Mouse (Mus musculus): ENCODE measurements around the gene Abhd2.
"Not testable (repeated sequence)": the region's sequence is repeated elsewhere in the genome, so short reads cannot be mapped to it uniquely, and the experiment has no call there.

The Abhd2 gene

DNA sequence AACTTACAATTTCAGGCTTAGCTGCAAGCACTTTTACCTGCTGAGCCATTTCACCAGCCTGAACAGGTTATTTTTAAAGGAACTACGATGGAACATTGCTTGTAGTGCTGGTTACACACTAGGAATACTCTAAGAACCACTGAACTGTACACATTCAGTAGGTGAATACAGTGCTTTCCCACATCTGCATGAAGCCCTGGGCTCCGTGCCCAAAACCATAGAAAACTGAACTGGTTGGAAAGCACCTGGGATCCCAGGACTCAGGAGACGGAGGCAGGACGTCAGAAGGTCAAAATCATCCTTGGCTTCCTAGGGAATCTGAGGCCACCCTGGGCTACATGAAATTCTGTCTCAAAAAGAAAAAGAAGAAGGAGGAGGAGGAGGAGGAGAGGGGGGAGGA lies 6.8 kb upstream of the Abhd2 start:
- no peak for DNase-seq (ENCODE audit: low read depth)

DNA sequence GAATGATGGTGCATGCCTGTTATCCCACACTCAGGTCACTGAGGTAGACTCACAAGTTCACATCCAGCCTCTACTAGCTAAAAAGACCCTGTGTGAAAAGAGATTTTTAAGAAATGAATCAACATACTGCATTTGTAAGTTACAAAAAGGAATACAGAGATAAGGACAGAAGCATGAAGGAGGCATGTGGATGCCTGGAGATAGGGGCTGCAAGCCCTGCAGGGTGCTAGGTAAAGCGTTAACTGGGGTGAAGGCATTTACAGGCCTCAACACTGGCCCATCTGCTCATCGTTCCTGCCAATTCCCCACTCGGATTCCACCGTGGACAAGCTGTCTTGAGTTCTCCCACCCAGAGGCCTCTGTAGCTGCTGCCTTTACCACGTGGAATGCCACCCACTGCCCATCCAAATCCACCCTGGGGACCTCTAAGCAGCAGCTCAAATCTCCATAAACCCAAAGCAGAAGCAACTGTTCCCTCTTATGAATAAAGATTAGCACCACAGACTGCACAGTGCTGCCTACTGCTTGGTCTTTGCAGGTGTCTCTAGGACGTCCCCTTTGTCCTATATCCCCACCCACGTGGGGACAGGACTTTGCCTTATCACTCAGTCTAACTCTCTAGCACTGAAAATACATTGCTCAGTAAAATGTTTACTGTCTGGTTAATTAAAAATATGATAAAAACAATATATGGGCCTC lies 5.2 kb upstream of the Abhd2 start:
- no peak for DNase-seq (ENCODE audit: low read depth)

DNA sequence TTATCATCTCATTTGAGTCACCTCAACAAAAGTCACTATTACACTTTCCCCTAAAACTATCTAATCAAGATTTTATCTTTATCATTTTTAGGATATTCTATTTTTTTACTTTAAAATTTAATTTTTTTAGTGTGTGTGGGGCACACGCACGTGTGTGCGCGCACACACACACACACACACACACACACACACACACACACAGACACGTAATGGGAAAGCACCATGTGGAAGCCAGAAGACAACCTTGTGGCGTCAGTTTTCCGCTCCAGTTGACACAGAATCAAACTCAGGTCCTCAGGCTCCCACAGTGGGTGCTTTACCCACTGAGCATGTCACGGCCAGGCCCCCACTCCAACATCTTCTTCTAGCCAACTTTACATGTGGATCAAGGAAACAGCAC lies 4.1 kb upstream of the Abhd2 start:
- DNase-seq (ENCODE audit: low read depth) = no peak

DNA sequence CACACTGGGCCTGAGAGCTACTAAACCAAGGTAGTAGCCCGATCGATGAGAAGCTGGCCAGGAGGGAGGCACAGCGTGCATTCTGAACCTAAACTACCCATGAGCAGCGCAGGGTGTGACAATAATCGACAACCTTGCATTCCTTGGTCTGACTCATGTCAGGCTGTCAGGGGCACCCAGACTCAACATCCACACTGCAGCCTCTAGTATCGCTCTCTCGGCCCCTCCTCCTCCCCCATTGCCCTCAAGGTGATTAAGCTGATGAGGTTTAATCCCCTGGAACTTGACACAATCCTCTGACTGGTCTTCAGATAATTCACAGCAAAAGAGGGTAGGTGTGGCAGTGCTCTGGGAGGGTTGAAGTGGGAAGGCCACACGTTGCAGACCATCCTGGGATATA lies 3.6 kb upstream of the Abhd2 start:
- no peak for DNase-seq (ENCODE audit: low read depth)

DNA sequence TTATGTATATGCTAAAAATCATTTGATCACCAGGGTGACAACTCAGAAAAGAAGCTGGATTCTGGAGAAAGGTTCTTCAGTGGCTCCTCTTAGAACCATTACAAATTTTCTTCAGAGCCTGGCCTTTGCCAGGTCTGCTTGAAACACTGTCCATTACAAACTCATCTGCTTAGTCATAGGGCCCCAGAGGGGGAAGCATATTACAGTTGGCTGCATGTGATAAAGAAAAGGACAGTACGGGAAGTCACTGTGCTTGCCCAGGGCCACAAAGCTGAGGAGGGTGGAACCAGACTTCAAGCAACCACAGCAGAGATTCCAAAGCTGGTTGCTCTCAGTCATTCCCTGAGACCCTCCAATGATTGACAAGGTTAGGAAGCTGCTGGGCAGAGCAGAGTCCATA lies 3.1 kb upstream of the Abhd2 start:
- no peak for DNase-seq (ENCODE audit: low read depth)

DNA sequence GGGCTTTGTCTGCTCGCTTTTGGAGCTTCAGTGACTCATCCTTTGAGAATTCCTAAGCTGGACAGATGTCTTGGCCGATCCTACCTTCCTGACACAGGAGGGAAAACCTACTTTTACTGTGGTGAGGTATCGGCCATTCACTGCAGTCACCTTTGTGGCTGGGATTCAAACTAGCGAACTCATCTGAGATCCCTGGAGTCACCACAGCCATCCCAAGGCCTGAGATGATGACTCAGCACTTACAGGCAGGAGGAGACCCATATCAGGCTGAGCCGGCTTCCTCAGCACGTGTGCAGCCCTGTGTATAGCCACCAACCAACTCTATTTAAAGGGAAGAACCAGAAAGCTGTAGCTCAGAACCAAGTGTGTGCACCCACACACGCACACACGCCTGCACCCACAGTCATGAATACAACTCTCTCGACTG lies 2.0 kb upstream of the Abhd2 start:
- DNase-seq (ENCODE audit: low read depth) = no peak

DNA sequence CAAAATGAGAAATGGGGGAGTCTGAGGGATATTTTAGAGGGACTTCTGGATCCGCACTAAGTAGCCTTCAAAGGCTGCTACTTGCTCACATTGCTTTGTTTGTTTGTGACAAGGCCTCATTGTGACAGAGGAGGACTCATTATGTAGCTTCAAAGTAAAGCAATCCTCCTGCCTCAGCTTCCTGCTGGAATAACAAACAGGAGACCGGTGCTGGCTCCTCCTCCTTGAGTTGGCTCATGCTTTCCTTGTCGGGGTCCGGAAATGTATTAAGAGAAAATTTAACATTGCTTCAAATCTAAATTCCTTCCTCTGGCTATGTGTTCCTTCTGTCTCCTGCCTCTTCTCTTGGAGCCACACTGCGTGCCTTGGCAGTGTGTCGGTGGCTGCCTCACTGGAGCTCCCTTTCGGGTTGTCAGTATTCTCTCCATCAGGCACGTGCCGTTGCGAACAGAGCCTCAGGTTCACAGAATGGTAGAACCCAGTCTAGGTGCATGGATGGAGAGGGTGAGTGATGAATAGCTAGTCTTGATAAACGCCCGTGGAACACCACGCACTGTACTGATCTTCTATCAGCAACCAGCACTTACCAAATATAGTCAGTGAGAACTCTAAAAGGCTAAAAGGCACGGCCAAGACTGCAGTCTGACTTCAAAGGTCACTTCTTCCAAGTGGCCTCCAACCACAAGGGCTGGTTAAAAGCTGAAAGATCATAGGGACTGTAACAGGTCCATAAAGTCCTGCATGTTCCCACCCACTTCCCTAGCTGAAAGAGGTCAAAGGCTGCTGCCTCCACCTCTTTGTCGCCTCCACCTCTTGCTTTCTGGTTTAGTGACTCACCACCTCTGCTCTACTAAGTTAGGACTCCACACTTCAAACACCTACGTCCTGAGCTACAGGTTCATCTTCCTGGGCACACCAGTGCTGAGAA lies 874 bp upstream of the Abhd2 start:
- no peak for DNase-seq (ENCODE audit: low read depth)

DNA sequence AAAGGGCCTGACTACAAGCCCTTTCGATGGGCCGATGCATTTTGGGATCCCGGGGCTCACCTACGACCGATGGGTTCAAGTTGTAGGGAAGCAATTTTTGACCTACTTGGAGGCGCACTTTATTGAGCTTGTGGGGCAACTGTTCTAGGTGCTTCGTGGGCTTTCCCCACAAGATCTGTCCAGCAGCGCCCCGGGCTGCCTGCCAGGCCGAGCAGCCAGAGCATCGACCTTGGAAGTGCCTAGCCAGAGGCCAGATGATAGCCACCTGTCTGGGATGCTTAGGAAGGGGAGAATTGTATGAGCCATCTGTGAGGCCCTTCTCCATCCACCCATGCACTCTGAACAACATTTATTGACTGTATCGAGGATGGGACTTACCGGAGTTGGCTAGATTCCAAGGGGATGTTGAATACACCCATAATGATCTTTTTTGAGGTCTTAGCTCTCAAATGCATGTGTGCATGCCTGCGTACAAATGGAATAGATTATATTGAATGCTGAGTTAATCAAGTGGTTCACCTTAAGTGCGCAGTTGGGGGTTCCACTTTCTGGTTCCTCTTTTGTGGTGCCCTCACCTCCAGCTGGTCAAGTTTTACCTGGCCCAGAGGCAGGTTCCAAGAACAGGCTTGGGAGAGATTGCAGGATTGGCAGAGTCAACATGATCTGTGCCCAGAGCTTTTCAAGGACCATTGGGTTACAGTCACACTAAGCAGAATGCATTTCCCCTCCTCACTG lies 906 bp downstream of the Abhd2 start:
- DNase-seq (ENCODE audit: low read depth) = peak; percentile 53

DNA sequence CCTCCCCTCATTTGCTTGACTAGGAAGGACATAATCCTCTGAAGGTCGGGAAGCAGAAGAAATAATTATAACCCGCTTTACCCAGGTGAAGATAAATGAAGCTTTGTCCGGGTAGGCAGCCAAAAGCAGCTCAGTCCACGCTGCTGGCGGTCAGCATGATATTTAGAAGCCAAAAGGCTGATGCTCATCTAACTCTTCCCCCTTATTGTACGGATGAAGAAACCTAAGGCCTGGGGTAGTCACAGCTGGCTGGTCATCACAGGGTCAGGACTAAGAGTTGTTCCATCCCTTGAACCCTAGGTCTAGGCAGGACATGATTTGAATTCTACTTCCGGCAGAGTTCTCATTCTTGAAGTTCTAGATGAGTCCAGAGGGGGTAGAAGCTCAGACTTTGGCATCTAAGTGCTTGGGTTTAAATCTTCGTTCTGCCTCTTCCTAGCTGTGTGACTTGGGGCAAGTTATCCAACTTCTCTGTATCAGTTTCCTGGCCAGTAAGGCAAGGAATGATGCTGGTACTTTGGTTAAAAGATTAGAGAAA lies 1.5 kb downstream of the Abhd2 start:
- peak; percentile 48 for DNase-seq (ENCODE audit: low read depth)

DNA sequence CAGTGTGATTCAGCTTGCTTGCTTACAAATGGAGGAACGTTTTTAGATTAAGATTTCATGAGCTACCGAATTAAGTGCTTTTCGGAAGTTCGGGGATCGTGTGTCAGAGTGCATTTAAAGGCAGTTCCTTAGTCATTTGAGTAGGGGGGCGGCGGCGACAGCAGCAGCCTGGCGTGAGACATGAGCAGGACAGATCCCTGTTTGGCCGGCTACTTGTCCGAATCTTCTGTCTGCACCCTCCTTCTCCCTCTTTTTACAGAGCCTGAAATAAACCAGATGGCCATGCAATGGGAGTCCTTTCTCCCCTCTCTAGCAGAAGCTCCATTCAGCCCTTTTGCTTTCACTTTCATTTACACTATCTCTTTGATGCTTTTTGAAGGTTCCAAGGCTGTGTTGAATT lies 2.3 kb downstream of the Abhd2 start:
- peak; percentile 81 for DNase-seq (ENCODE audit: low read depth)

DNA sequence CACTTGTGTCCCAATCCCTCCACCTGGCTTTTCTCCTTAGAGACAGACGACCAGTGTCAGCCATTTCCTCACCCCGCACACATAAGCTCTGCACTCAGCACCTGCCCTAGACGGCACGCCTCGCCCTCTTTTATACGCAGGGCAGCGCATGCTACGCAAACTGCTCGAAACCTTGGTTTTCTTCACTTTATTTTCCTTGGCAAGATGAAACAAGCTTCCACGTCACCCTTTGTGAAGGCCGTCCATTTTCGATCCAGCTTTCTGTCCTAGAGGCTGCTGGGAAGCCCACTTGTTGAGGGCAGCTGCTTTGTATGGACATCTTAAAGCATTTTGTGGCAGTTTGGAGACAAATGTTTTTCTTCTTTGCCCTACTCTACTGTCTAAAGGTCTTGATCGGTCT lies 5.4 kb downstream of the Abhd2 start:
- DNase-seq (ENCODE audit: low read depth) = no peak

DNA sequence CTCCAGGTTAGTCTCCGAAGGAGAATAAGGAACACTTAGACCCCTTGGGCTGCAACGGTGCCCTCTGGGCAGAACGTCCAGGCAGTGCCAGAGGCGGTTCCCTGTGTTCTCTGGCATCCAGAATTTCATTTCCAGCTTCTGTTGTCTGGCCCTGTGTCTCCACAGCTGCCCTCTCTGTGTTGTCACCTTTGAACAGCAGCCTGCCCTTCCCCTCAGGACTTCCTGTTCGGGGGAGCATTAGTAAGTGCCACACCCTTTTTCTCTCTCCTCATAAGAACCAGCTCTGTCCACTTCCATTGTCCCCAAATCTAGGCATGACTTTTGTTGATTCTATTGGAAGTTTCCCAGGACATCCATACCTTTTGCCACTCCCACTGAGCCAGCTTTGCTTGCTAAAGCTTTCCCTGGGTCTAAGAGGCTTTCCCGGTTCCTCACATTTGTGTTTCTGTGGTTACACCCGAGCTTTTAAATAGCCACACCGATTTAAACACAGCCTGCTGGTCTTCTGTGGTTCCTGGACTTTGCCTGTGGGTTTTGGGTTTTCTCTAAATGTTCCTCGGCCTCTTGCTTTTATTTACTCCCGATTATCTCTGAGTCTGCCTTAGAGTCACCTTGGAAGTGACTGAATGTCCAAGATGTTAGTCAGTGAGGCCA lies 6.5 kb downstream of the Abhd2 start:
- peak; percentile 40 for DNase-seq (ENCODE audit: low read depth)

DNA sequence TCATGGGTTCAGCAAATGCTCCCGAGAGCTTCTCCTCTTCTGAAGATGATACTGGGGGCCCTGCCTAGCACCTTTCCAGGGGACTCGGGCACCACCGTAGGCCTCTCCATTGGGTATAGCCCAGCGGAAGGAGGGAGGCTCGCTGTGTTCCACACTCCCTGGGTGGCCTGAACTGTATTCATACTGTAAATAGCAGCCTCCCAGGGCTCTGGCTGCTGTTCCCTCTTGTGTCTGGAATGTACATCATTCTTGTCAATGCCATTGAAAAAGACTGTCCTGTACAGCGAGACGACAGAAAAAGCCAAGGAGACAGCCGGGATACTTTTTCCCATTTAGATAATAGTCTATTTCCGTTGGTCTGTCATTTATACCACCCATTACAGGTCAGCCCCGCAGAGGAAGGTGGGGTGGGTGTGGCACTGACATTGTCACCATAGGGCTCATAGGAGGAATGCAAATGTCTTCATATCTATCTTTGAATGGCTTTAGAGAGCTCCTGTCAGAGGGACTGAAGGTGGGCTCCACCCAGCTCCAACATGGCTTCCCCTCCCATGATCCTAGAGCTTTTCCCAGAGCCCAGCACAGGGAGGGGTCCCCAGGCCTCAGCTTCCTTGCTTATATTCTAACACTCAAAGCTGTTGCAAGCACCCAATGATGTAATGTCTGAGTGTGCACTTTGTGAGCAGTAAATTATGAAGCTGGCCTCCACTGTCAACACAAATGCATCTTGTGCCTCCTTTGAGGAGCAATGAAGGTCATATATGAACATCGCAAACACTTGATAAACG lies 10.1 kb downstream of the Abhd2 start:
- no peak for DNase-seq (ENCODE audit: low read depth)

DNA sequence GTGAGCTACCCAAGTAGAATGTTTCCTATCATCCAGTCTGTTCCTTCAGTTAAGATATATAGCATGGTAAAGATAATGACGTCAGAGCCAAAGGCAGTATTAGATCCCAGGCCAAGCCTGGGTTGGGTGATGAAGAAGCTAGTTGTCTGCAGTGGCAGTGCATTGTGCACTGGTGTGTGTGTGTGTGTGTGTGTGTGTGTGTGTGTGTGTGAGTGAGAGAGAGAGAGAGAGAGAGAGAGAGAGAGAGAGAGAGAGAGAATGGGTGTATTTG lies 10.6 kb downstream of the Abhd2 start:
- not testable (repeated sequence) for DNase-seq (ENCODE audit: low read depth)

DNA sequence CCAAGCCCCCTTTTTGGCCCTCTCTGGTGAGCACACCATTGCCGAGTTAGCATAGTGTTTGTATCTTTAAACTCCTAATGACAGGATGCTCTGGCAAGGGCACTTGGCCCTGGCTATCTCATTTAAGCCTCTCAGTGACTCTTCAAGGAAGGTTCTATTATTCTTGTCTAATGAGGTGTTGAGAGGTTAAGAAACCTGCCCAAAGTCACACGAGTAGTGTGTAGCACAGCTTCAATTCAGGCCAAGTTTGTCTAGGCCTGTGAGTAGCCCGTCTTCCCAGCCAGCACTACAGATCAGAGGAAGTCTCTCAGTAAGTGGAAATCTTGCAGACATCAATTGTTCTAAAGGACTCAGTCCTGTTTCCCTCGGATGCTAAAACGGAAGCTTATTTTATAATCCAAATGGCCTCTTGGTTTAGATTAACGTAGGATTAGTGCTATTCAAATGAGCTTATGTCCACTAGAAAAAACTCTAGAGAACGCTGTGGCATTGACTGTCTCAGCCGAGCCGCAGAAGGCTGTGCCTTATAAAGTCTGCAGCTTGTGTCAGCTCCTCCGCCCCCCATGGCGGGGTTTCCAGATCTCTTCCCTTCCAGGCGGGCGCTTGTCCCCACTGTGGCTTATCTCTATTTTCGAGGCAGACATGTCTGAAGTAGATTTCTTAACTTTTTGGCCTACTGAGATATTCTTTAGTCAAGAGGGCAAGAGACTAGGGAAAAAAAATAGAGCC lies 11.3 kb downstream of the Abhd2 start:
- DNase-seq (ENCODE audit: low read depth) = no peak

DNA sequence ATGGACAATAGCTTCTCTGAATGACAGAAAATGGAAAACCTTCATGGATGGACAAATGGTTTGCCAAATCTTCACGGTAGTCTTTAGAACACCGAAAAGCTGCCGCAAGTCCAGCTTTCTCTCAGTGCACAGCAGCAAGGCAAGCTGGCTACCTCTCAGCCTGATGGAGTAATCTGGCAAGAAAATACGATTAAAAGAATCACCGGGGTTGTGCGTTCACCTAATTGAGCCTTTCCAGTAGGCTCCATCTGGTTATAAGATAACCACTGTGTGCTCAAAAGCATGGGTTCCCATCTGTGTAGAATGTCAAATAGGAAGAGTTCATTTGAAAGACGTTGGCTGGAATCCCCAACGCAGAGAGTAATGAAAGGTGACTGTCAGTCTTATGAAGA lies 11.9 kb downstream of the Abhd2 start:
- DNase-seq (ENCODE audit: low read depth) = no peak

DNA sequence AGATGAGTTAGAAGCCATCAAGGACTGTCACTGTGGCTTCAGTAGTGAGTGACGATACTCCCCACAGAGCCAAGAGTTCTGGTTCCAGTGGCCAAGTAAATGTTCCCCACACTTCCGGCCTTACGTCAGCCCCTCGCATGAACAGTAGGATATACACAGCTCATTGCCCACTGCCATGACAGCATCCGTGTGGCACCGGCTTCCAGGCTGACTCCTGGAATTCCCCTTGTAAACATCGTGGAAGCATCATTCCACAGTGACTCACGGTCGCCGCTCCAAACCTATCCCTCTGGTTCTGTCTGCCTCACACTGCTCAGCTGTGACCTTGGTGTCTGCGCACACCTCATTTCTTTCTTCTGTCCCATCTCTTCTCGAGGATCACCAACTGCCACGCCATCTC lies 12.4 kb downstream of the Abhd2 start:
- DNase-seq (ENCODE audit: low read depth) = no peak

DNA sequence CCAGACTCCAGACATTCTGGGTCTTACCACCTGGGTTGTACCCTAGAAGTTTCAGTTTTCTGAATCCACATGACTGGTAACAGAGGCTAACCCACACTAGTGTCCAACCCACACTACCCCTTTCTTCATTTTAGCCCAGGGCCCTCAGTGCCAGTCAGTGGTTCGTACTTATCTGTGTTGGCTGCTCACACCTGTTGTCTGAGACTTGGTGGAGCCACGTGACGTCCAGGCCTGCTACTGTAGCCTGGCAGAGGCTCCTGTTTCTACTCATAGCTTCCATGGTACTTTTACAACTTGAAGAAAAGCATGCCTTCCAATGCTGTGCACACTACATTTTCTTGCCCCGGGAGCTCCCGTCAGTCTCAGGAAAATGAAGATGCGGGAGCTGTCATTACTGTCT lies 14.2 kb downstream of the Abhd2 start:
- DNase-seq (ENCODE audit: low read depth) = no peak

DNA sequence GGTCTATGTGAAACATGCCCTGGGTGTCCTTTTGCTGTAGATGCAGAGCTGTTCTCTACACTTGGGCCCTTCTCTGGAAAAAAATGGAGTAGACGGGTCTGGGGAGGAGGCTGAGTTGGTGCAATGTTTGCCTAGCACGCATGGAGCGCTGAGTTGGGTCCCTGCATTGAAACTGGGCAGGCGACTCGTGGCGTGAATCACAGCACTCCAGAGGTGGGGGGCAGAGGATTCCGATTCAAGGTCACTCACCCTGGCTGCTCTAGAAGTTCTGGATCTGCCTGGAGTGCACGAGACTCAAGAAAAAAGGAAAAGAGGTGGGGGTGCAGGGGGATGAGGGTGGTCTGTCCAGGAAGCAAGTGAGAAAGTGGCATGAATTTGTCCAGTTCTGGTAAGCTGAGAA lies 14.9 kb downstream of the Abhd2 start:
- no peak for DNase-seq (ENCODE audit: low read depth)

DNA sequence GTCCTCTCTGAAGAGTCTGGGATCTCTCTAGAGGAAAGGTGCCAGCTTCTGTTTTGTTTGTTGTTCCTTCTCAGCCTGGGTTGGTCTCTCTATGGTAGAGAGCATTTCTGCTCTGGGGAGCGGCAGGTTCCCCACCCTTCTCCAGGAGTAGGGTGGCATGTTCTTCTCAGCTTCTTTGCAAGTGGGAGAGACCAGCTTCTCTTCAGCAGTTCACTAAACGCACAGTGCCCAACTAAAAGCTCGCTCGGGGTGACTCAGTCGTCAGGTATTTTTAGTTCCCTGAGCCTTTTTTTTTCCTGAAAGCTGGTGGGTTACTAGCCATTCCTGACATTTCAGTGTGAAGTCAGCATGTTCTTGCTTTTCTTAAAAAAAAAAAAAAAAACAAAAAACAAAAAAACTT lies 15.4 kb downstream of the Abhd2 start:
- no peak for DNase-seq (ENCODE audit: low read depth)
